Mouse (Mus musculus): ENCODE data around the gene Dennd5b. TPM values are rescaled to one million over a fixed set of nuclear protein-coding genes. Genes with fewer than 3 reads are reported as not detected.
A peak's percentile ranks its signal among the peaks of the same experiment; 100 is the strongest.

The Dennd5b gene
- total RNA-seq, 2 experiments from 2014 or later, result 0.67 to 2.0 TPM

GRCm38 (mm10) chr6:149032198-149032597, 69.3 kb downstream of the Dennd5b start:
- no peak for ATAC-seq (replicated peaks; ENCODE audit: poor library complexity, severe bottlenecking)

GRCm38 (mm10) chr6:149031377-149031776, 70.1 kb downstream of the Dennd5b start:
- ATAC-seq (replicated peaks; ENCODE audit: poor library complexity, severe bottlenecking), result peak; percentile 50

GRCm38 (mm10) chr6:149018431-149018830, 83.0 kb downstream of the Dennd5b start:
- no peak for ATAC-seq (replicated peaks; ENCODE audit: poor library complexity, severe bottlenecking)

GRCm38 (mm10) chr6:149010766-149011301, 90.6 kb downstream of the Dennd5b start:
- ATAC-seq (replicated peaks; ENCODE audit: poor library complexity, severe bottlenecking), result peak; percentile 61

GRCm38 (mm10) chr6:149005009-149005408, 96.5 kb downstream of the Dennd5b start:
- ATAC-seq (replicated peaks; ENCODE audit: poor library complexity, severe bottlenecking), result no peak

- ATAC-seq (replicated peaks; ENCODE audit: poor library complexity, severe bottlenecking), result peak; percentile 82
Observed at GRCm38 (mm10) chr6:148994327-148994999, 107.0 kb downstream of the Dennd5b start.

- ATAC-seq (replicated peaks; ENCODE audit: poor library complexity, severe bottlenecking), result peak; percentile 68
Observed at GRCm38 (mm10) chr6:148993117-148994077, 108.1 kb downstream of the Dennd5b start.

- ATAC-seq (replicated peaks; ENCODE audit: poor library complexity, severe bottlenecking), result no peak
Observed at GRCm38 (mm10) chr6:148992373-148993116, 108.9 kb downstream of the Dennd5b start.

GRCm38 (mm10) chr6:148991660-148992372, 109.7 kb downstream of the Dennd5b start:
- no peak for ATAC-seq (replicated peaks; ENCODE audit: poor library complexity, severe bottlenecking)

- ATAC-seq (replicated peaks; ENCODE audit: poor library complexity, severe bottlenecking), result peak; percentile 47; the same call in 1 of the 2 replicates
Observed at GRCm38 (mm10) chr6:148989792-148990491, 111.5 kb downstream of the Dennd5b start.

GRCm38 (mm10) chr6:148986003-148986402, 115.5 kb downstream of the Dennd5b start:
- ATAC-seq (replicated peaks; ENCODE audit: poor library complexity, severe bottlenecking), result peak; percentile 95

GRCm38 (mm10) chr6:148980495-148980894, 121.0 kb downstream of the Dennd5b start:
- ATAC-seq (replicated peaks; ENCODE audit: poor library complexity, severe bottlenecking), result peak; percentile 99

GRCm38 (mm10) chr6:148975096-148975495, 126.4 kb downstream of the Dennd5b start:
- no peak for ATAC-seq (replicated peaks; ENCODE audit: poor library complexity, severe bottlenecking)

GRCm38 (mm10) chr6:148972891-148973290, 128.6 kb downstream of the Dennd5b start:
- ATAC-seq (replicated peaks; ENCODE audit: poor library complexity, severe bottlenecking), result no peak

- no peak for ATAC-seq (replicated peaks; ENCODE audit: poor library complexity, severe bottlenecking)
Observed at GRCm38 (mm10) chr6:148972059-148972848, 129.2 kb downstream of the Dennd5b start.

- peak; percentile 82 for ATAC-seq (replicated peaks; ENCODE audit: poor library complexity, severe bottlenecking)
Observed at GRCm38 (mm10) chr6:148971385-148971940, 130.0 kb downstream of the Dennd5b start.

- no peak for ATAC-seq (replicated peaks; ENCODE audit: poor library complexity, severe bottlenecking)
Observed at GRCm38 (mm10) chr6:148961285-148961684, 140.2 kb downstream of the Dennd5b start.

Data from granulocyte monocyte progenitor cell, adult 5-6 weeks (primary cell).